Mouse (Mus musculus): ENCODE results near the gene Fgfr2. TPM values are rescaled to one million over a fixed set of nuclear protein-coding genes. Genes with fewer than 3 reads are reported as not detected.
A peak's percentile ranks its signal among the peaks of the same experiment; 100 is the strongest.

Gene Fgfr2
- polyA plus RNA-seq, 1 experiment from 2014 or later = 92.0 TPM

DNA sequence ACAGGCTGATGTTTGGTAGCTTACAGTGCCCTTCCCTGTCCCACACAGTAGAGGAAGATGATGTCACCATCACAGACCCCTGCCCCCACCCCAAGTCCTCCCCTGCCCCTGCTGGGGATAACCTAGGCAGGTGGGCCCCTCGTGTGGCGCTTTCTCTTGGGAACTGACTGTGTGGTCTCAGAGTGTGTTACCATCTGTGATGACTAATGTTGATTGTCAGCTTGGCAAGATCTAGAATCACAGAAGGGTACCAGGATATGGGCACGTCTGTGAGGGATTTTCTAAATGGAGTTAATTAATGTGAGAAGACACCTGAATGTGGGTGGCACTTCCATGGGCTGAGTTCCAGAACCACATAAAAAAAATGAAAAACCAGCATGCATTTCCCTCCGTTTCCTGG lies 955.9 kb downstream of the Fgfr2 start:
- ATAC-seq (ENCODE audit: low FRiP score) = no peak

DNA sequence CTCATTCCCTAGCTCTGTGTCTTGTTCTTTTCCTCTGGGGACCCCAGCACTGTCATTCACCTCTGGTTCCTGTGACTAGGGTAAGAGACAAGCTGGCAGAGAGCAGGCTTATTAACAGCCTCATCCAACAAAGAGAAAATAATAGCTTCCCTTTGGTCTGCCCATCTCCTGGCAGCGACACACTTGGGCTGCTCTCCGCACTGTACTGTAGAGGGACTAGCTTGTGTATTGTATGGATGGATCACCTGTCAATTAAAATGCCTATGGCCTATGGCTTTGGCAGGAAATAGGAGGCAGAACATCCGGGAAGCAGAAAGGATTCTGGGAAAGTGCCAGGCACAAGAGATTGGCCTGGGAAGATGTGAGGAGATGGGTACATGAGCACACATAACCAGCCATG lies 960.9 kb downstream of the Fgfr2 start:
- ATAC-seq (ENCODE audit: low FRiP score) = no peak

More for the DNA sequence above, 955.9 kb downstream of the Fgfr2 start:
- H3K4me1 ChIP-seq (ENCODE audit: control insufficient read depth, insufficient read depth, low read length) = no peaks in the 10 kb centered on the region; the same call in 1 of the 2 replicates
- no peak overlapping the region for H3K4me3 ChIP-seq (ENCODE audit: low read depth, low read length)
- no peak for DNase-seq (ENCODE audit: low spot score, missing footprints)
- no peak overlapping the region for H3K4me2 ChIP-seq
- no peaks in the 10 kb centered on the region for H3K27me3 ChIP-seq (ENCODE audit: control insufficient read depth, insufficient read depth, low read length)
- H3K9me3 ChIP-seq (ENCODE audit: control insufficient read depth, low read length) = no peaks in the 10 kb centered on the region
- no peak overlapping the region for H3K27ac ChIP-seq (ENCODE audit: low read depth, low read length)
- H3K9ac ChIP-seq (ENCODE audit: low read length) = no peak overlapping the region
- WGBS = 75% methylated on average over 4 of the region's 4 CpGs
- H3K36me3 ChIP-seq (ENCODE audit: control insufficient read depth, insufficient read depth, low read length) = no peaks in the 10 kb centered on the region

DNA sequence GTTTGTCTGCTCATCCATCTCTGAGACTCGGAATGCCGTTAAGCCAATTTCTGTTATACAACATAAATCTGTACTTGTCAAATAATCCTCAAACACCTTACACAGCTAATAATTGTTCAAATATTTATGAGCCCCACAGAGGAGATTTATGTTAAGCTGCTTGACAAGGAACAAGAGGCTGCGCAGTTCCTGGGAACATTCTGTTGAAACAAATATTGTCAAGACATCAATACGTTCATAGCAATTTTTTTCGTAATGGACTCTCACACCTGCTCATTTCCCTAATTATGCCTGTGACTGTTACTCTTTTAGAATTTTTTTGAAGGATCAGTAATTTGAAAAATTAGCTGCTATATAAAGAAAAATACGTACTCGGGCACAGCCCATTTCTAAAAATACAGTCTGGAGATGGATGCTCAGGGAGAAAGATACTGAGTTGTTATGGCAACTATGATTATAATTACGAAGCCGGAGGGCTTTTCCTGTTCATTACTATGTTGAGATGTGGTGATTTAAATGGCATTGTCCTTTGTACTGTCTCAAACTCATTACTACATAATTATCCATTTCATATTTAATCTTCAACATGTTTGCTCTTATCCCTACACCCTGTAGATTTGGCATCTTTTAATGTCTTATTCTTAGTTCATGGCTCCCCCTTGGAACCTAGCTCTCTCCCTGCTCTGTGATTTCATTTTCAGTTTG lies 964.7 kb downstream of the Fgfr2 start:
- Histone ChIP-seq H3K36me3 (ENCODE audit: control insufficient read depth, insufficient read depth, low read length) (no peaks in the 10 kb centered on the region), H3K9me3 (ENCODE audit: control insufficient read depth, low read length) (no peaks in the 10 kb centered on the region), H3K4me2 (no peak overlapping the region), H3K4me1 (ENCODE audit: control insufficient read depth, insufficient read depth, low read length) (peaks cover 9% of the 10 kb centered on the region), H3K27ac (ENCODE audit: low read depth, low read length) (no peak overlapping the region), H3K27me3 (ENCODE audit: control insufficient read depth, insufficient read depth, low read length) (peaks cover 13% of the 10 kb centered on the region), H3K9ac (ENCODE audit: low read length) (no peak overlapping the region), H3K4me3 (ENCODE audit: low read depth, low read length) (no peak overlapping the region)
- no peak for ATAC-seq (ENCODE audit: low FRiP score)
- 84% methylated on average over 9 of the region's 9 CpGs for WGBS
- no peak for DNase-seq (ENCODE audit: low spot score, missing footprints)

More for the DNA sequence above, 960.9 kb downstream of the Fgfr2 start:
- no peaks in the 10 kb centered on the region for H3K4me1 ChIP-seq (ENCODE audit: control insufficient read depth, insufficient read depth, low read length)
- H3K9ac ChIP-seq (ENCODE audit: low read length) = no peak overlapping the region
- no peaks in the 10 kb centered on the region for H3K36me3 ChIP-seq (ENCODE audit: control insufficient read depth, insufficient read depth, low read length)
- no peak for DNase-seq (ENCODE audit: low spot score, missing footprints)
- no peak overlapping the region for H3K4me3 ChIP-seq (ENCODE audit: low read depth, low read length)
- H3K4me2 ChIP-seq = no peak overlapping the region
- no peak overlapping the region for H3K27ac ChIP-seq (ENCODE audit: low read depth, low read length)
- H3K27me3 ChIP-seq (ENCODE audit: control insufficient read depth, insufficient read depth, low read length) = no peaks in the 10 kb centered on the region
- 89% methylated on average over 3 of the region's 3 CpGs for WGBS
- H3K9me3 ChIP-seq (ENCODE audit: control insufficient read depth, low read length) = no peaks in the 10 kb centered on the region

GRCm38 (mm10) chr7:132154368-132154961 lies 968.7 kb downstream of the Fgfr2 start, which contains the start of gene Cpxm2:
Gene Cpxm2, minus strand, starts transcription at chr7:132154739.
- Histone ChIP-seq H3K4me3 (ENCODE audit: low read depth, low read length) (peak within 1 kb of the TSS; percentile 34), H3K4me2 (peak within 1 kb of the TSS; percentile 82), H3K9me3 (ENCODE audit: control insufficient read depth, low read length) (no peaks in the 10 kb centered on the region), H3K36me3 (ENCODE audit: control insufficient read depth, insufficient read depth, low read length) (no peaks in the 10 kb centered on the region), H3K27me3 (ENCODE audit: control insufficient read depth, insufficient read depth, low read length) (peaks cover 13% of the 10 kb centered on the region), H3K9ac (ENCODE audit: low read length) (peak within 1 kb of the TSS; percentile 45), H3K27ac (ENCODE audit: low read depth, low read length) (no peak within 1 kb of the TSS), H3K4me1 (ENCODE audit: control insufficient read depth, insufficient read depth, low read length) (peaks cover 9% of the 10 kb centered on the region)
- WGBS = 3% methylated on average over 43 of the region's 43 CpGs
- peak; percentile 40; the same call in 1 of the 2 replicates for ATAC-seq (ENCODE audit: low FRiP score)
- peak; percentile 86 for DNase-seq (ENCODE audit: low spot score, missing footprints)

GRCm38 (mm10) chr7:132153725-132154147 lies 969.4 kb downstream of the Fgfr2 start:
- no peak for ATAC-seq (ENCODE audit: low FRiP score)
- Histone ChIP-seq H3K4me3 (ENCODE audit: low read depth, low read length) (no peak overlapping the region), H3K27me3 (ENCODE audit: control insufficient read depth, insufficient read depth, low read length) (peaks cover 13% of the 10 kb centered on the region), H3K4me2 (peak overlapping the region; percentile 82), H3K9ac (ENCODE audit: low read length) (no peak overlapping the region), H3K27ac (ENCODE audit: low read depth, low read length) (no peak overlapping the region), H3K4me1 (ENCODE audit: control insufficient read depth, insufficient read depth, low read length) (peaks cover 9% of the 10 kb centered on the region), H3K9me3 (ENCODE audit: control insufficient read depth, low read length) (no peaks in the 10 kb centered on the region), H3K36me3 (ENCODE audit: control insufficient read depth, insufficient read depth, low read length) (no peaks in the 10 kb centered on the region)
- DNase-seq (ENCODE audit: low spot score, missing footprints) = peak; percentile 87
- 25% methylated on average over 6 of the region's 6 CpGs for WGBS

- no peak overlapping the region for H3K4me2 ChIP-seq
- no peaks in the 10 kb centered on the region for H3K9me3 ChIP-seq (ENCODE audit: control insufficient read depth, low read length)
- H3K27ac ChIP-seq (ENCODE audit: low read depth, low read length) = no peak overlapping the region
- ATAC-seq (ENCODE audit: low FRiP score) (no peak), DNase-seq (ENCODE audit: low spot score, missing footprints) (no peak)
- no peaks in the 10 kb centered on the region for H3K4me1 ChIP-seq (ENCODE audit: control insufficient read depth, insufficient read depth, low read length)
- no peaks in the 10 kb centered on the region for H3K27me3 ChIP-seq (ENCODE audit: control insufficient read depth, insufficient read depth, low read length)
- no peak overlapping the region for H3K4me3 ChIP-seq (ENCODE audit: low read depth, low read length)
- WGBS = 79% methylated on average over 15 of the region's 15 CpGs
- no peaks in the 10 kb centered on the region for H3K36me3 ChIP-seq (ENCODE audit: control insufficient read depth, insufficient read depth, low read length)
- no peak overlapping the region for H3K9ac ChIP-seq (ENCODE audit: low read length)
These were observed 977.8 kb downstream of the Fgfr2 start for GRCm38 (mm10) chr7:132145227-132145800.

GRCm38 (mm10) chr7:132128687-132129086 lies 994.5 kb downstream of the Fgfr2 start:
- H3K4me3 ChIP-seq (ENCODE audit: low read depth, low read length) = no peak overlapping the region
- H3K9ac ChIP-seq (ENCODE audit: low read length) = no peak overlapping the region
- H3K9me3 ChIP-seq (ENCODE audit: control insufficient read depth, low read length) = no peaks in the 10 kb centered on the region
- ATAC-seq (ENCODE audit: low FRiP score) = no peak
- no peaks in the 10 kb centered on the region for H3K27me3 ChIP-seq (ENCODE audit: control insufficient read depth, insufficient read depth, low read length)
- no peaks in the 10 kb centered on the region for H3K4me1 ChIP-seq (ENCODE audit: control insufficient read depth, insufficient read depth, low read length)
- H3K27ac ChIP-seq (ENCODE audit: low read depth, low read length) = no peak overlapping the region
- no peak overlapping the region for H3K4me2 ChIP-seq
- 80% methylated on average over 6 of the region's 6 CpGs for WGBS
- DNase-seq (ENCODE audit: low spot score, missing footprints) = peak; percentile 44
- H3K36me3 ChIP-seq (ENCODE audit: control insufficient read depth, insufficient read depth, low read length) = no peaks in the 10 kb centered on the region

DNA sequence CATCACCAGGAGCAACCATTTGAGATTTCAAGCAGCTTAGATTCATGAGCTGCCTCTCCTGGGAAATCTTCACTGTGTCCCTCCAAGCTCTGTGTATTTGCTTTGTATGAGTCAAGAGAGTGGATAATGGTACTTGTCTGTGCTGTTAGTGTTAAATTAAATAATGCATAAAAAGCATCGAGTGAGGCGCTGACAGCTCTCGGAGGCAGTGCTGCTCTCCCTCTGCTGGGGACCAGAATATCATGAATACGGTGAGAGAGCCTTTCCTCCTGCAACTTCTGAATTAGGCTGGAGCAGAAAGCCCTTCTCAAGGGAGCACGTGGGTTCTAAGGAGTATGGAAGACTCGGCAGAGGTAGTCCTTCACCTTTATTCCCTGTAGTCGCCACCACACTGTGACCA lies 998.2 kb downstream of the Fgfr2 start:
- H3K27me3 ChIP-seq (ENCODE audit: control insufficient read depth, insufficient read depth, low read length) = no peaks in the 10 kb centered on the region
- H3K9ac ChIP-seq (ENCODE audit: low read length) = no peak overlapping the region
- no peaks in the 10 kb centered on the region for H3K36me3 ChIP-seq (ENCODE audit: control insufficient read depth, insufficient read depth, low read length)
- ATAC-seq (ENCODE audit: low FRiP score) (no peak), DNase-seq (ENCODE audit: low spot score, missing footprints) (no peak)
- 82% methylated on average over 7 of the region's 7 CpGs for WGBS
- no peaks in the 10 kb centered on the region for H3K4me1 ChIP-seq (ENCODE audit: control insufficient read depth, insufficient read depth, low read length)
- H3K27ac ChIP-seq (ENCODE audit: low read depth, low read length) = no peak overlapping the region
- H3K9me3 ChIP-seq (ENCODE audit: control insufficient read depth, low read length) = no peaks in the 10 kb centered on the region
- no peak overlapping the region for H3K4me3 ChIP-seq (ENCODE audit: low read depth, low read length)
- H3K4me2 ChIP-seq = no peak overlapping the region

DNA sequence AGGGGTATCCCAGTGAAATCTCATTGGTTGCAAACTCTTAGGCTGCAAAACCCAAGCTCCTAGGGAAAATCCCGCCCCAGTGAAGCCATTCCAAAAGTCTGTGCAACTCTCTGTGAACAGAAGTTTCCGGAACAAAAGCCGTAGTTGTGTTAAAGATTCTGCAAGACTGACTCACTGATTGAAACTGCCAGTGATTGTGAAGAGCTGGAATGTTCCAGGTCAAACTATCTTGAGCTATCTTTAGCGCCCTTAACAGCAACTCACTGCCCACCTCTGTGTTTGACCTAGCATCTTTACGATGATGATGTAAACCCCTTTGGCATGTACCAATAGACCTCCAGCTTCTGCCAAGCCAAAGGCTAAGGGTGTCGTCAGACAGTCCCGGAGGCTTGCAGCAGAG lies 999.9 kb downstream of the Fgfr2 start:
- Histone ChIP-seq H3K4me3 (ENCODE audit: low read depth, low read length) (no peak overlapping the region), H3K4me1 (ENCODE audit: control insufficient read depth, insufficient read depth, low read length) (no peaks in the 10 kb centered on the region), H3K9me3 (ENCODE audit: control insufficient read depth, low read length) (no peaks in the 10 kb centered on the region), H3K4me2 (no peak overlapping the region), H3K9ac (ENCODE audit: low read length) (no peak overlapping the region), H3K27ac (ENCODE audit: low read depth, low read length) (no peak overlapping the region), H3K36me3 (ENCODE audit: control insufficient read depth, insufficient read depth, low read length) (no peaks in the 10 kb centered on the region), H3K27me3 (ENCODE audit: control insufficient read depth, insufficient read depth, low read length) (no peaks in the 10 kb centered on the region)
- 80% methylated on average over 7 of the region's 7 CpGs for WGBS
- no peak for ATAC-seq (ENCODE audit: low FRiP score)
- no peak for DNase-seq (ENCODE audit: low spot score, missing footprints)
